Mouse (Mus musculus): ENCODE results near the gene Adgrv1. TPM values are rescaled to one million over a fixed set of nuclear protein-coding genes. Genes with fewer than 3 reads are reported as not detected.

The Adgrv1 gene
- total and polyA plus RNA-seq, 3 experiments: 0.17 to 0.44 (median 0.27) TPM

- Histone ChIP-seq H3K4me3 (replicated peaks in 1 of 3; ENCODE audit: low read depth in 2 of 3, low read length in 2 of 3, poor library complexity in 1 of 3) (no peak overlapping the region), H3K9ac (ENCODE audit: insufficient read depth, low read depth) (no peak overlapping the region), H3K27ac (ENCODE audit: insufficient read depth, low read depth) (no peak overlapping the region), H3K4me2 (ENCODE audit: insufficient read depth, low read depth, poor library complexity, severe bottlenecking) (no peak overlapping the region), H3K9me3 (replicated peaks; ENCODE audit: low read length) (no peaks in the 10 kb centered on the region), H3K36me3 (replicated peaks in 1 of 2; ENCODE audit: control insufficient read depth in 1 of 2, insufficient read depth in 1 of 2, low read length in 1 of 2) (no peaks in the 10 kb centered on the region), H3K27me3 (replicated peaks) (no peaks in the 10 kb centered on the region), H3K79me2 (replicated peaks; ENCODE audit: control insufficient read depth, extremely low read depth, insufficient read depth, poor library complexity, severe bottlenecking) (no peaks in the 10 kb centered on the region), H3K4me1 (ENCODE audit: control insufficient read depth in 1 of 2, insufficient read depth in 2 of 2) (peaks cover 3% of the 10 kb centered on the region in 2 experiments; a peak in 3 of 4 replicates)
- dilution Hi-C loops (cut with MboI; ENCODE audit: extremely low pct_ligation_motif_present, extremely low pct_unique_long_range_greater_than_20kb, low sequenced_read_pairs) (no loop called here), in situ Hi-C loops (cut with MboI; ENCODE audit: low pct_ligation_motif_present, low pct_unique_long_range_greater_than_20kb, low sequenced_read_pairs) (loop anchor here (25.0 kb wide), 1 partner anchor 193 kb away; no protein-coding TSS in a partner anchor)
- TF ChIP-seq NELFE (IDR thresholded peaks at IDR 0.05; ENCODE audit: low read depth, low read length) (no peak), ZNF384 (IDR thresholded peaks at IDR 0.05; ENCODE audit: low read depth, low read length) (no peak), IRF4 (IDR thresholded peaks at IDR 0.05; ENCODE audit: low read depth, low read length) (no peak), JUN (IDR thresholded peaks at IDR 0.05; ENCODE audit: insufficient read depth, low read depth, low read length) (no peak), PAX5 (IDR thresholded peaks at IDR 0.05; ENCODE audit: low read length) (no peak), SMC3 (IDR thresholded peaks at IDR 0.05; ENCODE audit: low read depth, low read length) (no peak), MAX (IDR thresholded peaks at IDR 0.05; ENCODE audit: low read length) (no peak), BHLHE40 (IDR thresholded peaks at IDR 0.05; ENCODE audit: low read depth, low read length) (no peak), SIN3A (IDR thresholded peaks at IDR 0.05; ENCODE audit: low read length) (no peak), CTCF (conservative IDR thresholded peaks at IDR 0.05 in 1 of 2, IDR thresholded peaks at IDR 0.05 in 1 of 2; ENCODE audit: low read depth in 2 of 2, low read length in 2 of 2) (no peak), MXI1 (IDR thresholded peaks at IDR 0.05; ENCODE audit: low read depth, low read length) (no peak), CHD1 (IDR thresholded peaks at IDR 0.05; ENCODE audit: low read depth, low read length) (no peak), POLR2AphosphoS2 (IDR thresholded peaks at IDR 0.05; ENCODE audit: low read depth, low read length) (no peak), NRF1 (IDR thresholded peaks at IDR 0.05; ENCODE audit: low read depth, low read length) (no peak), HCFC1 (IDR thresholded peaks at IDR 0.05; ENCODE audit: low read depth, low read length) (no peak), EP300 (IDR thresholded peaks at IDR 0.05; ENCODE audit: low read length) (no peak), ZMIZ1 (IDR thresholded peaks at IDR 0.05; ENCODE audit: low read depth, low read length) (no peak), GABPA (IDR thresholded peaks at IDR 0.05; ENCODE audit: insufficient replicate concordance, low read depth, low read length) (no peak), MEF2A (IDR thresholded peaks at IDR 0.05; ENCODE audit: borderline replicate concordance, low read depth, low read length) (no peak), MYC (IDR thresholded peaks at IDR 0.05; ENCODE audit: low read depth, low read length) (no peak)
- DNase-seq (ENCODE audit: extremely low read depth): no peak
Observed at GRCm38 (mm10) chr13:81630566-81630965, 2.4 kb downstream of the Adgrv1 start.

DNA sequence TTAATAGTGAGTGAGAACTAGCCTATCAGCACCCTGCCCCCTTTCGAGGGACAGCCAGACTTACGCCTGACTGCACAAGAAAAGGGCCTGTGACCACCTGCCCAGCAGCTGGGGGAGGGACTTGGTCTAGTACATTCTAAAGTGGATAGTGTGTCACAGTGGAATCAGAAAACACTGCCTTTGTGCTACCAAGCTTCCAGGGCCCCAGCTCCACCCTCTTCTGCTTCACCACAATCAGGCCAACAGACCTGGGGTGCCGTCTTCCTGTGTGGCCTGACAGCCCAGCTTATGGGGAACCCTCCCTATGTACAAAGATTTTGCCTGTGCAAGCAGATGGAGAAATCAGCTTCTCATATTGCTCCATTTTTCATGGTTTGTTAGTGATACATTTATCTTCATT is 3.6 kb downstream of the Adgrv1 start:
- no peaks in the 10 kb centered on the region for H3K27me3 ChIP-seq (replicated peaks)
- H3K4me1 ChIP-seq (ENCODE audit: control insufficient read depth in 1 of 2, insufficient read depth in 2 of 2): peaks cover 3% of the 10 kb centered on the region in 2 experiments; a peak in 3 of 4 replicates
- dilution Hi-C loops (cut with MboI; ENCODE audit: extremely low pct_ligation_motif_present, extremely low pct_unique_long_range_greater_than_20kb, low sequenced_read_pairs) (no loop called here), in situ Hi-C loops (cut with MboI; ENCODE audit: low pct_ligation_motif_present, low pct_unique_long_range_greater_than_20kb, low sequenced_read_pairs) (loop anchor here (25.0 kb wide), 1 partner anchor 192 kb away; no protein-coding TSS in a partner anchor)
- no peak overlapping the region for H3K9ac ChIP-seq (ENCODE audit: insufficient read depth, low read depth)
- no peaks in the 10 kb centered on the region for H3K36me3 ChIP-seq (replicated peaks in 1 of 2; ENCODE audit: control insufficient read depth in 1 of 2, insufficient read depth in 1 of 2, low read length in 1 of 2)
- H3K27ac ChIP-seq (ENCODE audit: insufficient read depth, low read depth): no peak overlapping the region
- no peak for DNase-seq (ENCODE audit: extremely low read depth)
- TF ChIP-seq EP300 (IDR thresholded peaks at IDR 0.05; ENCODE audit: low read length) (no peak), RCOR1 (conservative IDR thresholded peaks at IDR 0.05; ENCODE audit: low read depth, low read length) (no peak), MEF2A (IDR thresholded peaks at IDR 0.05; ENCODE audit: borderline replicate concordance, low read depth, low read length) (no peak), MAX (IDR thresholded peaks at IDR 0.05; ENCODE audit: low read length) (no peak), ZC3H11A (IDR thresholded peaks at IDR 0.05; ENCODE audit: low read depth, low read length) (no peak), ETS1 (conservative IDR thresholded peaks at IDR 0.05; ENCODE audit: low read depth, low read length) (no peak), HCFC1 (IDR thresholded peaks at IDR 0.05; ENCODE audit: low read depth, low read length) (no peak), USF2 (conservative IDR thresholded peaks at IDR 0.05; ENCODE audit: low read depth, low read length) (no peak), CHD1 (IDR thresholded peaks at IDR 0.05; ENCODE audit: low read depth, low read length) (no peak), SIN3A (IDR thresholded peaks at IDR 0.05; ENCODE audit: low read length) (no peak), JUN (IDR thresholded peaks at IDR 0.05; ENCODE audit: insufficient read depth, low read depth, low read length) (no peak), GABPA (IDR thresholded peaks at IDR 0.05; ENCODE audit: insufficient replicate concordance, low read depth, low read length) (no peak), IRF4 (IDR thresholded peaks at IDR 0.05; ENCODE audit: low read depth, low read length) (no peak), MAFK (IDR thresholded peaks at IDR 0.05; ENCODE audit: insufficient replicate concordance, low read length) (no peak), ZNF384 (IDR thresholded peaks at IDR 0.05; ENCODE audit: low read depth, low read length) (no peak), PAX5 (IDR thresholded peaks at IDR 0.05; ENCODE audit: low read length) (no peak), E2F4 (IDR thresholded peaks at IDR 0.05; ENCODE audit: insufficient replicate concordance, low read depth, low read length) (no peak), SMC3 (IDR thresholded peaks at IDR 0.05; ENCODE audit: low read depth, low read length) (no peak)
- H3K79me2 ChIP-seq (replicated peaks; ENCODE audit: control insufficient read depth, extremely low read depth, insufficient read depth, poor library complexity, severe bottlenecking): no peaks in the 10 kb centered on the region
- no peaks in the 10 kb centered on the region for H3K9me3 ChIP-seq (replicated peaks; ENCODE audit: low read length)
- H3K4me2 ChIP-seq (ENCODE audit: insufficient read depth, low read depth, poor library complexity, severe bottlenecking): no peak overlapping the region
- no peak overlapping the region for H3K4me3 ChIP-seq (replicated peaks in 1 of 3; ENCODE audit: low read depth in 2 of 3, low read length in 2 of 3, poor library complexity in 1 of 3)

Measured in CH12.LX (cell line).